Mouse (Mus musculus) layer of hippocampus, postnatal 36 days (tissue): ENCODE measurements around the gene Ntng2. TPM values are rescaled to one million over a fixed set of nuclear protein-coding genes. Genes with fewer than 3 reads are reported as not detected.
A peak's percentile ranks its signal among the peaks of the same experiment; 100 is the strongest.

ENCODE experiments used
- DNase-seq, 2 experiments: peaks; one replicate each; pipeline ENCODE4 v3.0.0; 2022
- total RNA-seq, 2 experiments: library from RNA; stranded (reverse); gene quantifications; 2 replicates each; pipeline ENCODE4 v1.2.3; 2021

Gene Ntng2
- 100 to 1,000 TPM; 100 to 101 TPM for total RNA-seq

DNA sequence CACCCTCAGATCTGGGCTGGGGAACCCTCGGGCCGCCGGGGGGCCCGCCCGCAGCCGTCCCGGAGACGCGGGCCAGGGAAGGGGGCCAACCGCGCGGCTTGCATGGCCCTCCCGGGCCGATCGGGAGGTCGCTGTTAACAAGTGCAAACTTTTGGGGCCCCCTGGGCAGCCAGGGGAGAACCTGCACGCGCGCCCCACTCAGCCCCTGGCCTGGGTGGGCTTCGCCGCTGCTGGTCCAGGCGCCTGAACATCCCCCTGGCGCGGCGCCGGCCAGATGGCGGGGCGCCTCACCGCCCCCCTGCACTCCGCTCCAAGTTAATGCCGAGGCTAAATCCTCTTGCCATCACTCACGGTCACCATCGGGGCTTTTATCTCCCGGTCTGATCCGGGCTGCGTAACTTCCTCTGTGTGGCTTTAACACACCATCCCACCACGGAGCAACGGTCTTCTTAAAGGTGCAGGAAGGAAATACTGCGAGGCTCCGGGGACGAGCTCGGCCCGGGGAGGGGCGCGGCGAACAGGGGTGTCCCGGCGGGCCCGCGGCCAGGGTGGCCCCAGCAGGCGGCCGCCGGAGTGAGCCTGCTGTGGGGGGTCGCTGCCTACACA is at the start of gene Ntng2:
Gene Ntng2 (minus strand): TSS at position 407 of the 606 bp plus-strand sequence.
- DNase-seq = no peak

GRCm38 (mm10) chr2:29295557-29295956 is 42.8 kb upstream of the Ntng2 start:
- no peak for DNase-seq

- DNase-seq = no peak
These were observed 34.8 kb upstream of the Ntng2 start for GRCm38 (mm10) chr2:29287651-29288050.

DNA sequence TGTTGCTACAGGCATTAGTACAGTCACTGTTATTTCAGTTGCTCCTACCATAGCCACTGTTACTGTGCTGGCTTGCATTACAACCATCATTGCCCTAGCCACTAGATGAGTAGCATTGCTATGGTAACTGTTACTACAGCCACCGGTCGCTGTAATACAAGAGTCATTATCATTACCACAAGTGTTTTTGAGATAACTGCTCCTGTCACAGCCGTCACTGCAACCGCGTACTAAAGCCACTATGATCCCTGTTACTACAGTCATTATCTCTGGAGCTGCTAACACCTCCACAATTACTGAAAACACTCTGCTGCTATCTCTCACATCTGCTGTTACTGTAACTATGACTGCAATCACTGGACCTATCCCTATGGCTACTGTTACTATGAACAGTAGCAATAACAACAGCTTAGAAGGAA is 24.9 kb upstream of the Ntng2 start:
- no peak for DNase-seq

DNA sequence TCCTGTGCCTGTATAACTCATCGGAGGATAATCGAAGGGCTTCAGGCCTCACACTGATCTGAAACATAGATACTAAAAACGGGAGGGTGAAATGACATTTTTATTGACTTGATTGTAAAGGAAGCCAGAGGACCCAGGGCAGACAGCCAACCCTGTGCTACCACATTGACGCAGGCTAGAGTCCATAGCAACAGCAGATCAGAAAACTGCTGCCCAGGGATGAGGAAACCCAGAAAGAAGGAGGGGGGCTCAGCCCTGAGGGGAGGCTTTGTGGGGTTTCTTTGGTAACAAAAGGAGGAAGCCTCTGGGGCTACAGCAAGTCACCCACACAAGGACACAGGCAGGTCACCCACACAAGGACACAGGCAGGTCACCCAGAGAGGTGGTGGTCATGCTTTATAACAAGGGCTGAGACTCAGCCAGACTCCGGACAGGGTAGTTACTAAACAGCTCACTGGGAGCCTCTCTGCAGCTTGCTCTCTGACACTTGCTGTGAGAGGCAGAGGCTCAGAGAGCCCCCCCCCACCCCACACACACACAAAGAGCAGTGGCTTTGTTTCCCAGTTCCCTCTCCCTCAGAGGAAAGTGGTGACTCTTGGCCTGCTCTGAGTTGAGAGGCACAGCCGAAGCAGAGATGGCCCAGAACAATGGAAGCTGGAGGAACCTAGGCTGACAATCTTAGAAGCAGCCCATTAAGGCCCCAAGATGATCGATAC is 19.2 kb upstream of the Ntng2 start:
- DNase-seq = no peak

DNA sequence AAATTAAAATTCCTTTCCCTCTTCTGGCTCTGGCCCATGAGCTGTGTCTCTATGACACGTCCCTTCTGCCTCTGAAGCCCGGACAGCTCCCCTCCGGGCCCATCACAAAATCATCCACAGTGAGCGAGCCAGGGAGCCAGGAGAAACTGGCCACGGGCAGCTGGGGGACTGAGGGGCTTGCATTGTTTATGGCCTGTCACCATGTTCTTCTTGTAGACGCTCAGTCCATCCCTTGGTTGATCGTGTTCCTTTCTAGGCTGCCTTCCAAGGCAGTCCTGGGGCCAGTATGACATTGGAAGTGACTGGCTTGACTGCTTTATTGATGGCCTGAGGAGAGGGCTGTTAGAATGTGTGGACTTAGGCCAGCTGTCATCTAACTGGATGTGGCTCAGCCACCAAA is 18.3 kb upstream of the Ntng2 start:
- DNase-seq = no peak

DNA sequence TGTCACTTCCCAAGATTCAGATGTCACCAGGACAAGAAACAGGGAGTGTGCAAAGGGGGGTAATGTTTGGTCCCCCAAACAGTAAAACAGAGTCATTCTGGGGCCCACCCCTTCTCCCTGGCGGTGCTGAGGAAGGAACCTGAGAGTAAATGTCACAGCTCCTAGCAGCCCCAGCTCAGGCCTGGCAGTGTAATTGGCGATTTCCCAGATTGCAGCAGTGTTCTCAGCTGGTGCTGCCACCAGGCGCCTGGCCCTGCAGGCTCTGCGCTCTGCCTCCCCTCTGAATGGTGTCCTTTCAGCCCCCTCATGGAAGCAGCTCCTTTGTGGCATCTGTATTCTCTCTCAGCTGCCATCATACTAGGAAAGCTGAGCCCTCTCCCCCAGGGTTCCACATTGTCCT is 14.0 kb upstream of the Ntng2 start:
- DNase-seq = no peak

- no peak for DNase-seq
These were observed 9.7 kb upstream of the Ntng2 start for GRCm38 (mm10) chr2:29262436-29262915.

GRCm38 (mm10) chr2:29261126-29261525 is 8.3 kb upstream of the Ntng2 start:
- DNase-seq = no peak

GRCm38 (mm10) chr2:29253205-29253865 is 530 bp upstream of the Ntng2 start:
- DNase-seq = peak; percentile 72 to 79

DNA sequence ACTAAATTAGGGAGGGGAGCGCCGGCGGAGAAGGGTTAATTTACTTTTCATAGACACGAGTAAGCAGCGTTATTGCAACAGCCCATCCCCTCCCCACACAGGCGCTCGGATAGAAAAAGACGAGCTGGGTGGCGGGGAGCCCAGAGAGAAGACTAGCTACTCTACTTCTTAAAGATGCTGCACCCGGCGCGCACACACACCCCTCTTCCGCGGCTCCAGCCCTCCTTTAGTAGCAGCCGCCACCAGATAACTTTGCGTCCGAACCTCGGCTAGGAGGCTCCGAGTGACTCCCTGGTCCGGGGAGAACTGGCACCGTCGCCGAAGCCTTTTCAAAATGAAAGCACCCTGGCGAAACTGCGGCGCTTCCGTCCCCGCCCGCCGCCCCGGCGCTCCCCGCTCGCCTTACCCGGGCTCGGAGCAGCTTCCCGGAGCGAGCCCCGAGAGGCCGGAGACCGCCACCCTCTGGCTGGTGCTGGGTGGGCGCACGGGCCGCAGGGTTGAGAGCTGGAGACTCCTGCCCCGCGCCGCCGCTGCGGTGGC is 676 bp downstream of the Ntng2 start:
- DNase-seq = peak in 1 of 2 experiments; percentile 54

DNA sequence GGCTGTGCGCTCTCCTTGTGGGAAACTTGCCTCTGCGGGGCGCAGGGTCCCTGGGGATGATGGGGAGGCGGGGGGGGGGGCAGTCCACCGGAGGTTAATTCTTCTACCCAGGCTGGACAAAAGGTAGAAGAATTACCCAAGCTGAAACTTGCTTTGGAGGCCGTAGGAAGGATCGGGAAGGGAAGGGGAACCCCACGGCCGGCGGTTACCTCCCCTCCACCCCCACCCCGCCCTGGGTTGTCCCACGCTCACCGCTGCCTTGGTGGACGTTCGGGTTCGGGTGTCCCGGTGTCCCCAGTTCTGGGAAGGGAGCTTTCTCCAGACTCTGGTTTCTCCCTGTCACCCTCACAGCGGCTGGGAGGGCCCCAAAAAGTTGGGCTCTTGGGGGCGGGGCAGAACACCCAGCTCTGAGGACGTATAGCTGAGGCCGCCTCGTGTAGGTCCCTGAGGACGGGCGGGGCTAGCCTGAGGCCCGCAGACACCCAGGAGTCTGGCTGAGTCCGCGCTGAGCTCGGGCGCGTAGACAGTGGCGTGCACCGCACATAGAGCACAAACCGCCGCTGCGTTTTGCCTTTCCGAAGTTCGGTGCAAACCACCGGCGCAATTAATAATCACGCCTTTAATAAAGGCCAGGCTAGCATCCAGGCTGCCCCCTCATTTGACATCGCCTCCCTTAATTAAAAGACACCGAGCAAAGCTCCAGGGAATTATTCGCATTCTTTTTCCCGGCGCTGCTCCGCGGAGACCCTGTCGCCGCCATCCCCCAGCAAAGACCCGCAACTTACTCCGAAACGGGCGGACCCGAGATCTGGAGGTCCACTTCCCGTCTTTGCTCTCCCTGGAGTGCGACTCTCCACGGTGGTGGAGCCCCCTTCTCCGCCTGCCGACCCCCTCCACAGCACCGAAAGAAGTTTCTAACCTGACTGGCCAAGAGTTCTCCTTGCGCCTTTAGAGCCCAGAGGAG is 1.4 kb downstream of the Ntng2 start:
- no peak for DNase-seq

DNA sequence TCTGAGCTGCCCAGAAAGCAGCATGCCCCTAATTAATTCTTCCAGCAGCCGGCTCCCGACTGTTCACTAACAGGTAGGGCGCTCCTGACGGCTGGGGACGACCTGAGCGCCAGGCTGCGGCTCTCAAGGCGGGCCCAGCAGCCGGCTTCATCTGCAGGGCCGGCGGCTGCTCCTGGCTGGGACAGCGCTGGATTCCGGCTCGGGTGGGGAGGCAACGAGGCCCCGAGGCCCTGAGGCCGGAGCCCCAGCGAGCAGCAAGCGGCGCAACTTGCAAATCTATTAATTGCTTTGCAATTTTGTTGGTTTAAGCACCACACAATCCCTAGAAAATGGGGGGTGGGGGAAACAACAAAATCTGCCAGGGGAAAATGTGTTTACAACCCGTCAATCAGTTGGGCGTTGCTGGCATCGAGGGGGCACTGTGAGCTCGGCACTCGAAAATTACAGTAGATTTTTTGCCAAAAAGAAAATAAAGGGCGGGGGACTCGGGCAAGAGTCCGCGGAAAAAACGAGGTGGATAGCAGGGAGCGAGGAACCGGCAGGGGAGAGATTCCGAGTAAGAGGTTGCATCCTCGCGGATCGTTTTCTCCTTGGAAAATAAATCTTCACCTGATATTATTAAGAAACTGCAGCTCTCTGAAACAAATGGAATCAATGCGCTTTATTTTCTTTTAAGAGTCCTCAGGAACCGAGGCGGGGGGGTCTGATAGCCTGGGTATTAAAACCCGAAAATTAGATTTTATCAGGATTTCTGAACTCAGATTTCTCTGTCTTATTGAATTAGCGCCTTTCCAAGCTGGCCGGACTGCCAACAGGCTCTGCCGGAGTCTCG is 2.3 kb downstream of the Ntng2 start:
- DNase-seq = no peak

- DNase-seq = no peak
These were observed 3.0 kb downstream of the Ntng2 start for GRCm38 (mm10) chr2:29249852-29250251.

- DNase-seq = no peak
These were observed 4.3 kb downstream of the Ntng2 start for GRCm38 (mm10) chr2:29248551-29248950.

DNA sequence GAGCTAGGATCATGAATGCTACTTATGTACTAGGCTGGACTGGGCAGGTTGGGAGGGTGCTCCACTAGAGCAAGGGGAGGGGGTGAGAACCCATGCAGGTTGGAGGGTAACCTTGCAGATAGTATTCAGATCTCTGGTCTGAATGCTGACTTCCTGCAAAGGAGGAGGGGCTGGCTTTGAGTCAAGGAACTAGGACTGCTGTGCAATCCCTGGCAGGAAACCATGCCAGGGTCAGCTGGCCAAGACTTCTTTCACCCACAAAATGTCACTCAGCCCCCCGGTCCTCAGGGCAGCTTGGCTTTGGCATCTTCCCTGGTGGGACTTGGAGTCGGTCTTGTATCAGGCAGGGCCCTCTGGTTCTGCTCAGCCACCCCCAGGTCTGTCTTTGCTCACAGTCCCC is 5.4 kb downstream of the Ntng2 start:
- DNase-seq = no peak

DNA sequence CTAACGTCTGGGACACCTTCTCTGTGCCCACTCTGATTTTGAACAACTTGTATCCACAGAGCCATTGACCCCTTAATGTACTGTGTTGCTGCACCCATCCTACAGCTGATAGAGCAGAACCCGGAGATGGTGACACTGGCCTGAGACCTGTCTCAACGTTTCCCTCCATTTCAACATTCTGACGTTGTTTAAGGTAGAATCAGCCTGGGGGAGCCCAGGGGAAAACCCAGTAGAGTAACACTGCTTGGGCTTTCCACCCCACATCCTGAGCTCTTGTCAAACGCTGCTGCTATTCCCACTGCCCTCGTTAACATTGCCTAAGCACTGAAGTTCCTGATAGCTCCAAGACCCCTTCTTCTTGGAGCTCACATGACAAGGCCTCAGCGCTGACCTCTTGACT is 5.9 kb downstream of the Ntng2 start:
- DNase-seq = no peak

DNA sequence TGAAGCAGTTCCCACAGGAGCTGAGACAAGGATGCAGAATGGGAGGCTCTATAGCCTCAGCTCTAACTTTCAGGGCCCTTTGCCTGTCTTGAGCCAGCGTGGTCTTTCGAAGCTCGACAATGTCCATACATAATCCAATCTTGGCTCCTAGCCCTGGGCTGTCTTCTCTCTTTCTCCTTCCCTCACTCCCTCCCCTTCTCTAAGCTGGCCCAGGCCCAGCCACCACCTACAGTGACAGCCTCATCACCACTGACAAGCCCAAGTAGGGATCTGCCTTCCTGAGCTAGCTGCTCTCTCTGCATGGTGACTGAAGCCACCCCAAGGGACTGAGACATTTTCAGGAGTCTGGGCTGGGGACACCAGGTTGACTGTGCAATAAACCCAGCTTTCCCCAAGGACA is 6.5 kb downstream of the Ntng2 start:
- DNase-seq = no peak

- no peak for DNase-seq
These were observed 7.4 kb downstream of the Ntng2 start for GRCm38 (mm10) chr2:29245341-29245779.

DNA sequence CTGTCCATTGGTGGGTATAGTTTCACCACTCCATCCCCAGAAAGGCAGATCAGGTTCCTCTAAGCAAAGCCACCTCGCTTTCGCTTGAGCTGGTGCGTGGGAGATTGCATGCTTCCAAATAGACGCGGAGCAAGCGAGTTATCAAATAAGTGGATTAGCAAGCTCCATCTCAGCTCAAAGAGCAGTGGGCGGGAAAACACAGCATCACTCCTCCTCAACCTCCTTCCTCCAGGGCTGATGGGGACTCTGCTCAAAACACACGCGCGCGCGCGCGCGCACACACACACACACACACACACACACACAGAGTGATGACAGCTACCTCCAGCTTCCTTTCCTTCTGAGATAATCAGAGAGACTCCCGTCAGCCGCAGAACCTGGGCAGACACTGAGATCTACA is 13.5 kb downstream of the Ntng2 start:
- no peak for DNase-seq

DNA sequence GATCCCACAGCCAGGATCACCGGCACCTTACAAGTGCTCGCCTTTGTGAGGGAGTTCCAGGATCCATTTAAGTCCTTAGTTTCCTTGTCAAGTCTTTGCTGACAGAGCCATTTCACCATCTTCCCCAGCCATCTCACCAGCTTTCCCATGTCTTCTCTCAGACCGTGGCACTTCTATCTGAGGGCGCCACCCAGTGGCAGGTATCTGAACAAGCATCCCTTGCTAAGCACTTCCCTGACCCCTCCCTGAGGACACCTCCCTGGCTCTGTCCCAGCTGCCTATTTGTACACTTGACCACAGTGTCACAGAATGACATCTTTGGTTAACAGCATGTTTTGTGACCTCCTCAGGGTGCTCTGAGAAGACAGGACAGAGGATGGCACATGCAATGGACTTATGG is 15.2 kb downstream of the Ntng2 start:
- DNase-seq = peak; percentile 68
